Mouse (Mus musculus): ENCODE results near the gene Phactr1. TPM values are rescaled to one million over a fixed set of nuclear protein-coding genes. Genes with fewer than 3 reads are reported as not detected.

Gene Phactr1
- polyA plus RNA-seq, 1 experiment from 2014 or later = 10.0 TPM

- DNase-seq (ENCODE audit: low spot score) (no peak), ATAC-seq (replicated peaks; ENCODE audit: low FRiP score, low TSS enrichment, low read depth) (no peak)
Observed at GRCm38 (mm10) chr13:43112280-43112679, 431.9 kb downstream of the Phactr1 start.

GRCm38 (mm10) chr13:43112707-43113106 lies 432.3 kb downstream of the Phactr1 start:
- H3K4me1 ChIP-seq (replicated peaks; ENCODE audit: control insufficient read depth, insufficient read depth, low read length) = no peaks in the 10 kb centered on the region
- H3K27ac ChIP-seq (ENCODE audit: low read depth) = no peak overlapping the region
- H3K4me2 ChIP-seq (ENCODE audit: low read length) = no peak overlapping the region
- H3K27me3 ChIP-seq (replicated peaks; ENCODE audit: control insufficient read depth, insufficient read depth, low read length) = no peaks in the 10 kb centered on the region
- no peaks in the 10 kb centered on the region for H3K9me3 ChIP-seq (ENCODE audit: control insufficient read depth, low read length)
- WGBS = 83% methylated on average over 3 of the region's 3 CpGs
- ATAC-seq (replicated peaks; ENCODE audit: low FRiP score, low TSS enrichment, low read depth) (no peak), DNase-seq (ENCODE audit: low spot score) (no peak)
- no peak overlapping the region for H3K4me3 ChIP-seq (ENCODE audit: low read depth, low read length)
- H3K9ac ChIP-seq (ENCODE audit: low read length) = no peak overlapping the region
- H3K36me3 ChIP-seq (ENCODE audit: control insufficient read depth, insufficient read depth, low read length) = no peaks in the 10 kb centered on the region

More at GRCm38 (mm10) chr13:43112280-43112679, 431.9 kb downstream of the Phactr1 start:
- Histone ChIP-seq H3K36me3 (ENCODE audit: control insufficient read depth, insufficient read depth, low read length) (no peaks in the 10 kb centered on the region), H3K27me3 (replicated peaks; ENCODE audit: control insufficient read depth, insufficient read depth, low read length) (no peaks in the 10 kb centered on the region), H3K4me1 (replicated peaks; ENCODE audit: control insufficient read depth, insufficient read depth, low read length) (no peaks in the 10 kb centered on the region), H3K4me2 (ENCODE audit: low read length) (no peak overlapping the region), H3K27ac (ENCODE audit: low read depth) (no peak overlapping the region), H3K9ac (ENCODE audit: low read length) (no peak overlapping the region), H3K9me3 (ENCODE audit: control insufficient read depth, low read length) (no peaks in the 10 kb centered on the region), H3K4me3 (ENCODE audit: low read depth, low read length) (no peak overlapping the region)
- 71% methylated on average over 7 of the region's 7 CpGs for WGBS

GRCm38 (mm10) chr13:43113141-43113540 lies 432.7 kb downstream of the Phactr1 start:
- no peaks in the 10 kb centered on the region for H3K36me3 ChIP-seq (ENCODE audit: control insufficient read depth, insufficient read depth, low read length)
- no peak overlapping the region for H3K9ac ChIP-seq (ENCODE audit: low read length)
- ATAC-seq (replicated peaks; ENCODE audit: low FRiP score, low TSS enrichment, low read depth) (no peak), DNase-seq (ENCODE audit: low spot score) (no peak)
- H3K27me3 ChIP-seq (replicated peaks; ENCODE audit: control insufficient read depth, insufficient read depth, low read length) = no peaks in the 10 kb centered on the region
- 93% methylated on average over 3 of the region's 3 CpGs for WGBS
- no peak overlapping the region for H3K4me3 ChIP-seq (ENCODE audit: low read depth, low read length)
- H3K4me1 ChIP-seq (replicated peaks; ENCODE audit: control insufficient read depth, insufficient read depth, low read length) = no peaks in the 10 kb centered on the region
- H3K27ac ChIP-seq (ENCODE audit: low read depth) = no peak overlapping the region
- H3K9me3 ChIP-seq (ENCODE audit: control insufficient read depth, low read length) = no peaks in the 10 kb centered on the region
- no peak overlapping the region for H3K4me2 ChIP-seq (ENCODE audit: low read length)

GRCm38 (mm10) chr13:43122306-43123070 lies 442.1 kb downstream of the Phactr1 start:
- H3K27ac ChIP-seq (ENCODE audit: low read depth) = no peak overlapping the region; the same call in 1 of the 2 replicates
- peaks cover 11% of the 10 kb centered on the region for H3K4me1 ChIP-seq (replicated peaks; ENCODE audit: control insufficient read depth, insufficient read depth, low read length)
- no peaks in the 10 kb centered on the region for H3K9me3 ChIP-seq (ENCODE audit: control insufficient read depth, low read length)
- 72% methylated on average over 16 of the region's 16 CpGs for WGBS
- H3K27me3 ChIP-seq (replicated peaks; ENCODE audit: control insufficient read depth, insufficient read depth, low read length) = no peaks in the 10 kb centered on the region
- peak overlapping the region; percentile 7; the same call in 1 of the 2 replicates for H3K4me2 ChIP-seq (ENCODE audit: low read length)
- no peak overlapping the region for H3K9ac ChIP-seq (ENCODE audit: low read length)
- no peaks in the 10 kb centered on the region for H3K36me3 ChIP-seq (ENCODE audit: control insufficient read depth, insufficient read depth, low read length)
- no peak overlapping the region for H3K4me3 ChIP-seq (ENCODE audit: low read depth, low read length)
- no peak for DNase-seq (ENCODE audit: low spot score)
- no peak for ATAC-seq (replicated peaks; ENCODE audit: low FRiP score, low TSS enrichment, low read depth)

GRCm38 (mm10) chr13:43123895-43124682 lies 443.7 kb downstream of the Phactr1 start:
- H3K4me1 ChIP-seq (replicated peaks; ENCODE audit: control insufficient read depth, insufficient read depth, low read length) = peaks cover 11% of the 10 kb centered on the region
- WGBS = 45% methylated on average over 17 of the region's 17 CpGs
- H3K4me2 ChIP-seq (ENCODE audit: low read length) = peak overlapping the region; percentile 6; the same call in 1 of the 2 replicates
- no peaks in the 10 kb centered on the region for H3K9me3 ChIP-seq (ENCODE audit: control insufficient read depth, low read length)
- H3K36me3 ChIP-seq (ENCODE audit: control insufficient read depth, insufficient read depth, low read length) = no peaks in the 10 kb centered on the region
- H3K4me3 ChIP-seq (ENCODE audit: low read depth, low read length) = no peak overlapping the region
- ATAC-seq (replicated peaks; ENCODE audit: low FRiP score, low TSS enrichment, low read depth) = no peak
- DNase-seq (ENCODE audit: low spot score) = no peak
- no peaks in the 10 kb centered on the region for H3K27me3 ChIP-seq (replicated peaks; ENCODE audit: control insufficient read depth, insufficient read depth, low read length)
- peak overlapping the region; percentile 7; the same call in 1 of the 2 replicates for H3K9ac ChIP-seq (ENCODE audit: low read length)
- H3K27ac ChIP-seq (ENCODE audit: low read depth) = no peak overlapping the region

GRCm38 (mm10) chr13:43124683-43125074 lies 444.3 kb downstream of the Phactr1 start:
- Histone ChIP-seq H3K27me3 (replicated peaks; ENCODE audit: control insufficient read depth, insufficient read depth, low read length) (no peaks in the 10 kb centered on the region), H3K9me3 (ENCODE audit: control insufficient read depth, low read length) (no peaks in the 10 kb centered on the region), H3K36me3 (ENCODE audit: control insufficient read depth, insufficient read depth, low read length) (no peaks in the 10 kb centered on the region), H3K9ac (ENCODE audit: low read length) (no peak overlapping the region), H3K27ac (ENCODE audit: low read depth) (no peak overlapping the region), H3K4me2 (ENCODE audit: low read length) (peak overlapping the region; percentile 6; the same call in 1 of the 2 replicates), H3K4me3 (ENCODE audit: low read depth, low read length) (no peak overlapping the region), H3K4me1 (replicated peaks; ENCODE audit: control insufficient read depth, insufficient read depth, low read length) (peaks cover 11% of the 10 kb centered on the region)
- 37% methylated on average over 4 of the region's 4 CpGs for WGBS
- DNase-seq (ENCODE audit: low spot score) (no peak), ATAC-seq (replicated peaks; ENCODE audit: low FRiP score, low TSS enrichment, low read depth) (no peak)

GRCm38 (mm10) chr13:43130161-43130560 lies 449.7 kb downstream of the Phactr1 start:
- WGBS = 76% methylated on average over 6 of the region's 6 CpGs
- Histone ChIP-seq H3K9ac (ENCODE audit: low read length) (no peak overlapping the region), H3K36me3 (ENCODE audit: control insufficient read depth, insufficient read depth, low read length) (no peaks in the 10 kb centered on the region), H3K9me3 (ENCODE audit: control insufficient read depth, low read length) (no peaks in the 10 kb centered on the region), H3K27me3 (replicated peaks; ENCODE audit: control insufficient read depth, insufficient read depth, low read length) (no peaks in the 10 kb centered on the region), H3K27ac (ENCODE audit: low read depth) (no peak overlapping the region), H3K4me3 (ENCODE audit: low read depth, low read length) (no peak overlapping the region), H3K4me2 (ENCODE audit: low read length) (no peak overlapping the region), H3K4me1 (replicated peaks; ENCODE audit: control insufficient read depth, insufficient read depth, low read length) (0 out of 2 replicates have a peak, but pooled peaks cover 6% of the 10 kb centered on the region)
- DNase-seq (ENCODE audit: low spot score) = no peak
- no peak for ATAC-seq (replicated peaks; ENCODE audit: low FRiP score, low TSS enrichment, low read depth)

- no peak overlapping the region for H3K4me2 ChIP-seq (ENCODE audit: low read length)
- no peaks in the 10 kb centered on the region for H3K9me3 ChIP-seq (ENCODE audit: control insufficient read depth, low read length)
- H3K4me3 ChIP-seq (ENCODE audit: low read depth, low read length) = no peak overlapping the region
- 0 out of 2 replicates have a peak, but pooled peaks cover 6% of the 10 kb centered on the region for H3K4me1 ChIP-seq (replicated peaks; ENCODE audit: control insufficient read depth, insufficient read depth, low read length)
- 44% methylated on average over 10 of the region's 10 CpGs for WGBS
- no peak for ATAC-seq (replicated peaks; ENCODE audit: low FRiP score, low TSS enrichment, low read depth)
- no peaks in the 10 kb centered on the region for H3K27me3 ChIP-seq (replicated peaks; ENCODE audit: control insufficient read depth, insufficient read depth, low read length)
- no peak overlapping the region for H3K9ac ChIP-seq (ENCODE audit: low read length)
- DNase-seq (ENCODE audit: low spot score) = no peak
- H3K36me3 ChIP-seq (ENCODE audit: control insufficient read depth, insufficient read depth, low read length) = no peaks in the 10 kb centered on the region
- no peak overlapping the region for H3K27ac ChIP-seq (ENCODE audit: low read depth)
Observed at GRCm38 (mm10) chr13:43131741-43132191, 451.3 kb downstream of the Phactr1 start.
